Mouse (Mus musculus): ENCODE measurements at regions not wholly inside any gene's neighbourhood (a gene's known extent, or its start where the extent isn't known, plus 50 kb on each side); places are given as distances from the start of the nearest gene placed in this dataset.

GRCm38 (mm10) chr6:49606626-49607158 lies 211.3 kb downstream of the Stk31 start:
- Histone ChIP-seq H3K9ac (replicated peaks; ENCODE audit: low read depth) (no peak overlapping the region), H3K4me3 (ENCODE audit: low read depth, low read length) (no peak overlapping the region), H3K27me3 (replicated peaks; ENCODE audit: insufficient read depth, low read length) (no peaks in the 10 kb centered on the region), H3K27ac (ENCODE audit: low read length) (no peak overlapping the region), H3K4me2 (replicated peaks; ENCODE audit: low read depth, low read length) (no peak overlapping the region), H3K9me3 (ENCODE audit: low read length) (no peaks in the 10 kb centered on the region), H3K36me3 (ENCODE audit: insufficient read depth, low read length) (no peaks in the 10 kb centered on the region), H3K4me1 (ENCODE audit: insufficient read depth, low read depth, low read length) (no peaks in the 10 kb centered on the region)
- ATAC-seq (no peak), DNase-seq (ENCODE audit: low spot score) (no peak)
- TF ChIP-seq EP300 (IDR thresholded peaks at IDR 0.05) (no peak), CTCF (IDR thresholded peaks at IDR 0.05) (no peak)
- WGBS, result 50% methylated on average over 9 of the region's 9 CpGs

GRCm38 (mm10) chr6:49624080-49624479 lies 198.4 kb upstream of the Npy start:
- 78% methylated on average over 2 of the region's 2 CpGs for WGBS
- TF ChIP-seq EP300 (IDR thresholded peaks at IDR 0.05), result no peak
- TF ChIP-seq CTCF (IDR thresholded peaks at IDR 0.05), result no peak
- Histone ChIP-seq H3K9ac (replicated peaks; ENCODE audit: low read depth) (no peak overlapping the region), H3K4me2 (replicated peaks; ENCODE audit: low read depth, low read length) (no peak overlapping the region), H3K36me3 (ENCODE audit: insufficient read depth, low read length) (no peaks in the 10 kb centered on the region), H3K27ac (ENCODE audit: low read length) (no peak overlapping the region), H3K4me3 (ENCODE audit: low read depth, low read length) (no peak overlapping the region), H3K4me1 (ENCODE audit: insufficient read depth, low read depth, low read length) (no peaks in the 10 kb centered on the region), H3K9me3 (ENCODE audit: low read length) (no peaks in the 10 kb centered on the region), H3K27me3 (replicated peaks; ENCODE audit: insufficient read depth, low read length) (no peaks in the 10 kb centered on the region)
- ATAC-seq (no peak), DNase-seq (ENCODE audit: low spot score) (no peak)

- Histone ChIP-seq H3K4me1 (ENCODE audit: insufficient read depth, low read depth, low read length) (no peaks in the 10 kb centered on the region), H3K27me3 (replicated peaks; ENCODE audit: insufficient read depth, low read length) (no peaks in the 10 kb centered on the region), H3K9ac (replicated peaks; ENCODE audit: low read depth) (no peak overlapping the region), H3K27ac (ENCODE audit: low read length) (no peak overlapping the region), H3K9me3 (ENCODE audit: low read length) (no peaks in the 10 kb centered on the region), H3K4me2 (replicated peaks; ENCODE audit: low read depth, low read length) (no peak overlapping the region), H3K36me3 (ENCODE audit: insufficient read depth, low read length) (no peaks in the 10 kb centered on the region), H3K4me3 (ENCODE audit: low read depth, low read length) (no peak overlapping the region)
- ATAC-seq (no peak), DNase-seq (ENCODE audit: low spot score) (no peak)
- TF ChIP-seq CTCF (IDR thresholded peaks at IDR 0.05) (no peak), EP300 (IDR thresholded peaks at IDR 0.05) (no peak)
- WGBS, result 67% methylated on average over 5 of the region's 5 CpGs
Measured at GRCm38 (mm10) chr6:49624564-49624963, 197.9 kb upstream of the Npy start.

DNA sequence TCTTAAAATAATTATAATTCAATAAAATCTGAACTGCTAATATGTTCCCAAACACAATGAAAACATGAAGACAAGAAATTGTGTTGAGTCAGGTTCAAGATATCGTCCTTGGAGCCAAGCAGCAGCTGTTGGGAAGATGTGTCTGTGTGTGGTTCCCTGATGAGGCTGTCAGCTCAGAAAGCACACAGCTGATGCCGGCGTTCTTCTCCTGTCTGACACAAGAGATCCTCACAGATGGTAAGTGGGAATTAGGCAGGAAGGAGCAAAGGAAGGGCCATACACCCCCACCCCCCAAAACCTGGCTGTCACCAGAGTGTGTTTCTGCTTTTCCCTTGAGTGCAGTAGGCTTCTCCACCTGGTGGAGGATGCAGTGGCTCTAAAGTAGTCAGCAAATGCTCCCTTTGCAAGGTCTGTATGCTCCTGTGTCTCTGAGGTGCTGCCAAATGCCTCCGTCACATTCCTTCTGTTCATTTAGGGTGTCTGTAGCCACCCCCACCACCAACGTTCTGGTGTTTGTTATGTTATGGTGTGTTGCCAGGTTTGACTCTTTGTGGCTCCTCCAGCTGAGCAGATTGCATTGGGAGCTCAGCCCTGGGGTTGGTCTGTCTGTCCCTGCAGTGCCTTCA lies 188.9 kb upstream of the Npy start:
- Histone ChIP-seq H3K4me2 (replicated peaks; ENCODE audit: low read depth, low read length) (no peak overlapping the region), H3K36me3 (ENCODE audit: insufficient read depth, low read length) (no peaks in the 10 kb centered on the region), H3K27me3 (replicated peaks; ENCODE audit: insufficient read depth, low read length) (no peaks in the 10 kb centered on the region), H3K9me3 (ENCODE audit: low read length) (no peaks in the 10 kb centered on the region), H3K9ac (replicated peaks; ENCODE audit: low read depth) (no peak overlapping the region), H3K4me3 (ENCODE audit: low read depth, low read length) (no peak overlapping the region), H3K27ac (ENCODE audit: low read length) (no peak overlapping the region), H3K4me1 (ENCODE audit: insufficient read depth, low read depth, low read length) (no peaks in the 10 kb centered on the region)
- no peak for TF ChIP-seq CTCF (IDR thresholded peaks at IDR 0.05)
- TF ChIP-seq EP300 (IDR thresholded peaks at IDR 0.05), result no peak
- 37% methylated on average over 5 of the region's 5 CpGs for whole genome bisulfite sequencing
- ATAC-seq (no peak), DNase-seq (ENCODE audit: low spot score) (no peak)

GRCm38 (mm10) chr6:49637654-49638053 lies 184.9 kb upstream of the Npy start:
- Histone ChIP-seq H3K9ac (replicated peaks; ENCODE audit: low read depth) (no peak overlapping the region), H3K4me2 (replicated peaks; ENCODE audit: low read depth, low read length) (no peak overlapping the region), H3K9me3 (ENCODE audit: low read length) (no peaks in the 10 kb centered on the region), H3K4me3 (ENCODE audit: low read depth, low read length) (no peak overlapping the region), H3K4me1 (ENCODE audit: insufficient read depth, low read depth, low read length) (no peaks in the 10 kb centered on the region), H3K27me3 (replicated peaks; ENCODE audit: insufficient read depth, low read length) (no peaks in the 10 kb centered on the region), H3K36me3 (ENCODE audit: insufficient read depth, low read length) (no peaks in the 10 kb centered on the region), H3K27ac (ENCODE audit: low read length) (no peak overlapping the region)
- DNase-seq (ENCODE audit: low spot score) (no peak), ATAC-seq (no peak)
- WGBS, result 74% methylated on average over 2 of the region's 2 CpGs
- TF ChIP-seq EP300 (IDR thresholded peaks at IDR 0.05), result no peak
- TF ChIP-seq CTCF (IDR thresholded peaks at IDR 0.05), result no peak

- Histone ChIP-seq H3K36me3 (ENCODE audit: insufficient read depth, low read length) (no peaks in the 10 kb centered on the region), H3K27ac (ENCODE audit: low read length) (no peak overlapping the region), H3K4me1 (ENCODE audit: insufficient read depth, low read depth, low read length) (no peaks in the 10 kb centered on the region), H3K27me3 (replicated peaks; ENCODE audit: insufficient read depth, low read length) (no peaks in the 10 kb centered on the region), H3K9ac (replicated peaks; ENCODE audit: low read depth) (no peak overlapping the region), H3K4me3 (ENCODE audit: low read depth, low read length) (no peak overlapping the region), H3K9me3 (ENCODE audit: low read length) (no peaks in the 10 kb centered on the region), H3K4me2 (replicated peaks; ENCODE audit: low read depth, low read length) (no peak overlapping the region)
- ATAC-seq, result no peak
- 66% methylated on average over 5 of the region's 5 CpGs for WGBS
- TF ChIP-seq CTCF (IDR thresholded peaks at IDR 0.05) (no peak), EP300 (IDR thresholded peaks at IDR 0.05) (no peak)
- no peak for DNase-seq (ENCODE audit: low spot score)
Measured at GRCm38 (mm10) chr6:49641256-49641655, 181.3 kb upstream of the Npy start.

All from lung, postnatal 0 days (tissue).